Mouse (Mus musculus) layer of hippocampus, adult 2 months (tissue): ENCODE data around the gene Kcnn4. TPM values are rescaled to one million over a fixed set of nuclear protein-coding genes. Genes with fewer than 3 reads are reported as not detected.
"Not testable (repeated sequence)": the region's sequence is repeated elsewhere in the genome, so short reads cannot be mapped to it uniquely, and the experiment has no call there.

Experiments used
- DNase-seq, 2 experiments: peaks; one replicate each; pipeline ENCODE4 v3.0.0; 2022; ENCODE audit warnings: low spot score in 2 of 2
- H3K27ac ChIP-seq: fragments of 200-600 bp; 2 replicates; pipeline ENCODE4 v1.8.1; 2022
- H3K4me3 ChIP-seq: fragments of 200-600 bp; 2 replicates; pipeline ENCODE4 v1.8.1; 2022; ENCODE audit warnings: mild to moderate bottlenecking
- CTCF ChIP-seq: fragments of 200-600 bp; conservative IDR thresholded peaks from 2 replicates; pipeline ENCODE4 v1.8.1; 2022; ENCODE audit warnings: antibody characterized with exemption, mild to moderate bottlenecking, moderate library complexity
- total RNA-seq, 2 experiments: library from RNA; stranded (reverse); gene quantifications; 2 replicates each; pipeline ENCODE4 v1.2.3; 2021

The Kcnn4 gene
- total RNA-seq, 2 experiments from 2014 or later, result 0.64 to 0.67 TPM

DNA sequence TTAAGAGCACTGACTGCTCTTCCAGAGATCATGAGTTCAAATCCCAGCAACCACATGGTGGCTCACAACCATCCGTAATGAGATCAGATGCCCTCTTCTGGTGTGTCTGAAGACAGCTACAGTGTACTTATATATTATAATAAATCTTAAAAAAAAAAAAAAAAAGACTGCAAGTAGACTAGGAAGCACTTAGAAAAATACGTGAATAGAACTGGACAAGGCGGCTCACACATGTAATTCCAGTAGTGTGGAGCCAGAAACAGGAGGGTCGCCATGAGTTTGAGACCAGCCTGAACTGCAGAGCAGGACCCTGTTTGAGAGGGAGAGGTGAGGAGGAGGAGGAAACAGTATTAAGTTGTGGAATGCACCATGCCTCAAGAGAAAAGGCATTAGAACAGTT lies 30.4 kb downstream of the Kcnn4 start:
- DNase-seq, H3K27ac ChIP-seq: not testable (repeated sequence)
- peak; percentile 19; the same call in 1 of the 2 replicates for TF ChIP-seq CTCF
- H3K4me3 ChIP-seq, result peak overlapping the region; percentile 87; the same call in 1 of the 2 replicates

DNA sequence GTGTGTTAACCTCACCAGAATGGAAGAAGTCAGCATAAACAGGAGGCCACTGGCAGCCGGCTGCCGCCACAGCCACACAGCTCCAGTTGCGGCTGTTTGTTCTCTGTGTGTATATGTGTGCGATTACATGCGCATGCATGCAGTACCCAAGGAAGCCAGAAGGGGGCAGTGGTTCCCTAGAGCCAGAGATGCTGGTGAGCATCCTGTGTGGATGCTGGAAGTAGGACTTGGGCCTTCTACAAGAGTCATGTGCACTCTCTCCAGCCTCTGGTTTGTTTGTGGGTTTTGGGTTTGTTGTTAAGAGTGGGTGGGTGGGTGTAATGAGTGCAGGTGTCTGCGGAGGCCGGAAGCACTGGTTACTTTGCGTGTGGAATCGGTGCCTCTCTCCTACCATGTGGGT lies 32.8 kb downstream of the Kcnn4 start:
- Histone ChIP-seq H3K27ac (no peak overlapping the region), H3K4me3 (no peak overlapping the region)
- DNase-seq, result no peak
- peak; percentile 67 for TF ChIP-seq CTCF

DNA sequence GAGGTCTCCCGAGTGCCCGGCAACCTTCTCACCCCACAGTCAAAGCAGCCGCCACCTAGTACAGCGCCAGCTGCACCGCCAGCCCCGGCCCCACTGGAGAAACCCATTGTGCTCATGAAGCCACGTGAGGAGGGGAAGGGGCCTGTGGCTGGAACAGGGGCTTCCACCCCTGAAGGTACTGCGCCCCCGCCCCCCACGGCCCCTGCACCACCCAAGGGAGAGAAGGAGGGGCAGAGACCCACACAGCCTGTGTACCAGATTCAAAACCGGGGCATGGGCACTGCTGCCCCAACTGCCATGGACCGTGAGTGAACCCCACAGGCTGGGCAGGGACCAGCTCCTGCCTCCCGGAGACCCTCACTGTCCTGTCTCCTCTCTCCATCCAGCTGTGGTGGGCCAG lies 35.6 kb downstream of the Kcnn4 start:
- no peak overlapping the region for H3K4me3 ChIP-seq
- DNase-seq, result no peak
- TF ChIP-seq CTCF, result no peak
- no peak overlapping the region for H3K27ac ChIP-seq

DNA sequence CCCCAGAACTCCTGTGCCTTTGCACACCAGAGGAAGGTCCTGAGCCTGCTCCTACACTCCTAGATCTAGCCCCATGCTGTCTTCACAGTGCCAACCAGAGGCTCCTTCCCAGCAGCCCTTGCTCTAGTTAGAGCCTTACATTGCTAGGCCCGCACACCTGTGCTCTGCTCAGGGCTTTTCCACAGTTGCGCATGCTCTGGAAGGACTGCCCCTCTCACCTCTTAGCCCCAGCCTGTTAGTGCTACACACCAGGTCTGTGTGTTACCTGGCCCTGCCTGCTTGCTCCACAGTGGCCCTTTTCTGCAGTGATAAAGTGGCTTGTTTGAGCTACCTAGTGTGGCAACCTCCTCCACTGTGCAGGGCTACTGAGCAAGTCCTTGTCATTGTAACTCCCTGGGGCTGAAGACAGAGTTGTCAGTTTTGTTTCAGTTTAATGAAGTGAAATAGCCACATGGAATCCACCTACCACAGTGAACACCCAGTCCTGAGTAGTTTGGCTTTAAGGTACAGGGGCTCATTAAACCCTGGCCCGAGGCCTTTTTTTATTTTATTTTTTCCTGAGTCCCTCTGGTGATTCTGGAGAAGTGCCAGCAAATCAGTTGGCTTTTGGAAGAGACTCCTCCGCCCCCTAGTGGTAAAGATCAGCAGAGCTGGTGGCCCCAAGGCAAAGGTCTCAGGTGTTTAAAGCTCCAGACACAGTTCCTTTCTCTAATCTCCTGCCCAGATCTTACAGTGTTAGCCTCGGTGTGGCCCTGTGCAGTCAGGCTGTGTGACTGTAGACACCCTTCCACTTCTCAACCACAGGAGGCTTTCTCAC lies 36.7 kb downstream of the Kcnn4 start:
- Histone ChIP-seq H3K27ac (no peak overlapping the region), H3K4me3 (no peak overlapping the region)
- TF ChIP-seq CTCF, result peak; percentile 88
- peak; percentile 46 to 70 for DNase-seq

DNA sequence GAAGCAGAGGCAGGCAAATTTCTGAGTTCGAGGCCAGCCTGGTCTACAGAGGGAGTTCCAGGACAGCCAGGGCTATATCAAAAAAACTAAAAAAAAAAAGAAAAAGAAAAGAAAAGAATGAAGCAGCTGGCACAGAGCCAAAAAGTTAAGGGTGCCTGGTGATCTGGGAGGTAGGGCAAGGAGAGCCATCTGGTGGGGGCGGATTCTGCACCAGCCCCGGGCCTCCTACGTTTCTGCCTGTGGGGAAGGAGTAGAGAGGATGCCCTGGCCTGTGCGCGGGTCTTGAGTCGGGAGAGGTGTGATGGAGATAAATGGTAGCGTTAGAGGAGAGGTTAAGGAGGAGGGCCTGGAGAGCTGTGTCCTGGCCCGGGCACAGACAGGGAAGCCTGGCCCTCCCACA lies 38.1 kb downstream of the Kcnn4 start:
- Histone ChIP-seq H3K27ac (no peak overlapping the region), H3K4me3 (no peak overlapping the region)
- no peak for DNase-seq
- no peak for TF ChIP-seq CTCF

DNA sequence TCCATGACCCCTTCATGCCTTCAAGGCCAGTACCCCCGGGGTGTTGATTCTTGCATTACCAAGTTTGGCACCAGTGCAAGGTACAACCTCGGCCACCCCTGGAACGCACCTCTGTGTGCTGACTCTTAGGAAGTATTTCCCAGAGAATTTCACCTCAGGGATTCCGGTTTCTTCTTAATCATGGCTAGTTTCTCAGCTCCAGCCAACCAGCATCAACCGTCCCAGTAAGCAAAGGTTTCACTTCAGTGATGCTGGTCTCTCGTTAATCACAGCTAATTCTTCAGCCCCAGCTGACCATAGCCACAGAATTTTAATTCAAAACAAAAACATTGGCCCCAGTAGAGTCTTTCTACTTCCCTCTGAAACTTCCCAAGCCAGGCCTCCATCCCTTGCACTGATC lies 40.1 kb downstream of the Kcnn4 start:
- Histone ChIP-seq H3K27ac (no peak overlapping the region), H3K4me3 (no peak overlapping the region)
- DNase-seq, result no peak
- no peak for TF ChIP-seq CTCF

DNA sequence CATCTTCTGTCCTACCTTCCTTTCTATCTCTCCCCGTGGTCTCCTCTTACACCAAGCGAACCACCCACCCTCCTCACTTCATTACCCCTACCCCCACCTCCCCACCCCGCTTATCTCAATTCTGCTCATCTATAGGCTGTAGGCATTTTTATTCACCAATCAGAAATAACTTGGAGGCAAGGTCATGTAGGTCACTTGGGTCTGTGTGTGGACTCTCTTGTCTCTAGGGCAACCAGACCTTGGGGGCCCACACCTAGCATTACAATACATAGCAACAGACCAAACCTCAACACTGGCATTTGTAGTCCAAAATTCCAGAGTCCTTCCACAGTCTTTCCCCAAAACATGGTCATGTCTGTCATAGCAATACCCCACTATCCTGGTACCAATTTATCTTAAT lies 40.8 kb downstream of the Kcnn4 start:
- H3K4me3 ChIP-seq, result no peak overlapping the region
- no peak for TF ChIP-seq CTCF
- H3K27ac ChIP-seq, result no peak overlapping the region
- DNase-seq, result no peak

DNA sequence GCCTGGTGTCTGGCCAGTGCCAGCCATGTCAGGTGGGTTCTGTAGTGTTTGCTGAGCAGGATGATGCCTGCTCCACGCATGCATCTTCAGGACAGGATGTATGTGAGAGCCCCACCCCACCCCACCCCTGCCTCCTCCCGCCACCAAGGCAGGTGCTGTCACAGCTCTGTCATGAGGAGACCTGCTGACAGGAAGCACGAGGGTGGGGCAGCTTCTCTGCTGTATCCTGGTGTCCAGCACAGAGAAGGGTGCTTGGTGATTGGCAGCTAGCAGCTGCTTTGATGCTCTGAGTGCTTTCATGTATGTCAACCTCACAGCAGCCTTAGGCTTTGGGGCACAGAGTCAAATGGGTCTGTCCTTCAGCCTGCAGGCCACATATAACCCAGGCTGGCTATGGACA lies 43.6 kb downstream of the Kcnn4 start:
- Histone ChIP-seq H3K27ac (no peak overlapping the region), H3K4me3 (no peak overlapping the region)
- TF ChIP-seq CTCF, result no peak
- DNase-seq, result no peak

DNA sequence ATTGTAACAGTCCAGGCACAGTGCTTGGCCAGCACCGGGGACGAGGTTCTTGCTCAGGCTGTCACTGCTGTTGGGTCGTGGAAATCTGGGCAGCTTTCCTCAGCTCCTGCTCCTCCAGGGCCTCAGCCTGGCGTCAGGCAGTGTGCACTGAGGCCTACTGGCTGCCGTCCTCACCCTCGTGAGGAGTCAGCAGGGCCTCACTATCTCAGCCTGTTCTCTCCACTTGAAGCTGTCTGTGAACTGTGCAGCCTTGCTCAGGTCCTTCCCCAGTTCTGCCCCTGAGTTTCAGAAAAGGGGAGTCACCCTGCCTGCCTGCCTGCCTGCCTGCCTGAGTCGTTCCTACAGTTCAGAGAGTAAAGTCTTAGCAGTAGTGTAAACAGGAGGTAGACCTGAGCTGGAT lies 45.2 kb downstream of the Kcnn4 start:
- no peak overlapping the region for H3K4me3 ChIP-seq
- H3K27ac ChIP-seq, result no peak overlapping the region
- no peak for DNase-seq
- TF ChIP-seq CTCF, result no peak

DNA sequence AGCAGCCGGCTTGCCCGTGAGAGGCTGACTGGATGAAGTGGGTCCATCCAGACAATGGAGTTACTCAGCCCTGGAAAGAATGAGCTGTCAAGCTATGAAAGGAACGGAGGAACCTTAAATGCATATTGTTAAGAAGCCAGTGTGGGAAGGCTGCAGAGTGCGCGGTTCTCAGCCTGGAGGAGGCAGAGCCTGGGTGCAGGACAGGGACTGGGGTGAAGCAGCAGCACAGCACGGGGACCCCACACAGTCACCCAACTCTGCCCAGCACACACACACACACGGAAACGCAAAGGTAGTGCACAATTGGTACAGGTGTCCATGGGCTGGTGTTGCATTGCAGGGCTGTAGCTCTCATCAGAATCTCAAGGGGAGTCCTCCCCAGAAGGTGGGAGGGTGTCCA lies 49.5 kb downstream of the Kcnn4 start:
- no peak for TF ChIP-seq CTCF
- no peak for DNase-seq
- Histone ChIP-seq H3K4me3 (no peak overlapping the region), H3K27ac (no peak overlapping the region)

DNA sequence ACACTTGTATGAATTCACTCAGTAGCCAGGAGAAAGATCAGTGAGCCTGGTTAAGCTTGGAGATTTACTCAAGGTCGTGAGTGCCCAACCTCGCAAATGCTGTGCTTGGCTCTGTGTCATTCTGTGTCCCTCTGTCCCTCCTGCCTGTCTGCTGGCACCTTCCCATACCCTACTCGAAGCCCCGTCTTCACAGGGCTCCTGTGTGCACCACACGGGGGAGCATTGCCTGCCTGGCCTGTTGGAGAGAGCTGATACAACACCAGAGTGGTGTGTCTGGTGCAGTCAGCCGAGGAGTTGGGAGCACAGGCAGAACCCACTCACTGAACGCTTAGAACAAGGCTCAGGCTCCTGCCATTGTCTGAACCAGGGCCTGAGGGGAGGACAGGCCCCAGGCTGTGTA lies 51.6 kb downstream of the Kcnn4 start:
- TF ChIP-seq CTCF, result peak; percentile 30; the same call in 1 of the 2 replicates
- no peak for DNase-seq
- Histone ChIP-seq H3K27ac (no peak overlapping the region), H3K4me3 (no peak overlapping the region)

DNA sequence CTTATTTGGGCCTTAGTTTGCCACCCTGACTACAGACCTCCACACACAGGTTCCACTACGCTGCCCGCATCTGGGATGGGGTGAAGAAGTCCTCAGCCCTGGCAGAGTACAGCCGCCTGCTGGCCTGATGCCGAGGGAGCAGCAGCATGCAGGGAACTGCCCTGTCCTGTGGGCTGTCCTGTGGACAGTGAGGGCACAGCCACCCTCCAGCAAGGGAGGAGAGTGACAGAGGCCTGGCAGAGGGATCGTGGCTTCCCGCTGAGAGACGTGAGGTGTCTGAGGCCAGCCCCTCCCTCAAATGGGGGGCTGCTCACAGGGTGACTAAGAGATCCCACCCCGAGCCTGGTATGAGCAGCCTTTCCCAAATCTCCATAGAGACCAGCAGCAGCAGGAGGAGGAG lies 52.2 kb downstream of the Kcnn4 start:
- DNase-seq, result no peak
- H3K4me3 ChIP-seq, result no peak overlapping the region
- TF ChIP-seq CTCF, result no peak
- no peak overlapping the region for H3K27ac ChIP-seq

DNA sequence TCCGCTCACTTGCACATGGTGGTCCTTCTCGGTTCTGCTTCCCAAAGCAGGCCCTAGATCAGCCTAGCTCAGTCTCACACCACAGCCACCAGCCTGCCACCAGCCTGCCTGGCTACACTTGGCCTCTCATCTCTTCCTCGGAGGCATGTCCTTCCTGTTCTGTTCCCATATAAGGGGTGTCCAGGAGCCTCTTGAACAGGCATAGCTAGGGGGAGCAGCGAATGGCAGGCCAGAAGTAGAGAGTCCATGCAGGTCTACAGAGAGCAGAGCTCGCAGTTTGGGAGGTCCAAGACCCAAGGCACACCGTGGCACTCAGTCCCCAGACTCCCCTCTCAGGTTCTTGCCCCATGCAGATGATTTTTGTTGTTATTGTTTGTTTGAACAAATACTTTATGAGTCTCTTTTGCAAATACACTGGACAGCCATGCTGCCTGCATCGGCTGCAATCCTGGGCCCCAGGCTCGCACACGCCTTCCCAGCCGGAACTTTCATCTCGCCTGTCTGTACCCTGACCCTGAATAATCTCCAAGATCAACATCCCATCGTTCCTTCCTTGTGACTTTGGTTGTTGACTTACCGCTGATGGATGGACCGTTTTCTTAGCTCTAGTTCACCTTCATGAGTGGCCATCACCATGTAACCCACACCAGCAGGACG lies 53.2 kb downstream of the Kcnn4 start:
- TF ChIP-seq CTCF, result no peak
- Histone ChIP-seq H3K4me3 (no peak overlapping the region), H3K27ac (no peak overlapping the region)
- no peak for DNase-seq
